Mouse (Mus musculus): ENCODE data around the gene Eci1.
"Not testable (repeated sequence)": the region's sequence is repeated elsewhere in the genome, so short reads cannot be mapped to it uniquely, and the experiment has no call there.

The Eci1 gene

GRCm38 (mm10) chr17:24440377-24440776 lies 13.9 kb downstream of the Eci1 start:
- DNase-seq (ENCODE audit: low spot score): no peak

GRCm38 (mm10) chr17:24441148-24441547 lies 14.7 kb downstream of the Eci1 start:
- DNase-seq (ENCODE audit: low spot score): no peak

GRCm38 (mm10) chr17:24442107-24442506 lies 15.7 kb downstream of the Eci1 start:
- no peak for DNase-seq (ENCODE audit: low spot score)

- DNase-seq (ENCODE audit: low spot score): no peak
Measured at GRCm38 (mm10) chr17:24442632-24443155, 16.3 kb downstream of the Eci1 start, which contains the start of gene Dnase1l2. Gene Dnase1l2, minus strand, starts transcription at chr17:24443105.

- no peak for DNase-seq (ENCODE audit: low spot score)
Measured at GRCm38 (mm10) chr17:24443409-24443808, 17.0 kb downstream of the Eci1 start.

GRCm38 (mm10) chr17:24446590-24446989 lies 20.1 kb downstream of the Eci1 start:
- no peak for DNase-seq (ENCODE audit: low spot score)

GRCm38 (mm10) chr17:24449507-24449906 lies 23.1 kb downstream of the Eci1 start:
- DNase-seq (ENCODE audit: low spot score): no peak

GRCm38 (mm10) chr17:24451220-24451619 lies 24.8 kb downstream of the Eci1 start:
- DNase-seq (ENCODE audit: low spot score): no peak

GRCm38 (mm10) chr17:24453372-24453771 lies 26.9 kb downstream of the Eci1 start:
- no peak for DNase-seq (ENCODE audit: low spot score)

GRCm38 (mm10) chr17:24454218-24454755 lies 27.8 kb downstream of the Eci1 start:
- DNase-seq (ENCODE audit: low spot score): no peak

GRCm38 (mm10) chr17:24454756-24455522 lies 28.5 kb downstream of the Eci1 start:
- DNase-seq (ENCODE audit: low spot score): peak; percentile 90

- DNase-seq (ENCODE audit: low spot score): not testable (repeated sequence)
Measured at GRCm38 (mm10) chr17:24455523-24456206, 29.2 kb downstream of the Eci1 start.

- DNase-seq (ENCODE audit: low spot score): no peak
Measured at GRCm38 (mm10) chr17:24461580-24461979, 35.1 kb downstream of the Eci1 start.

GRCm38 (mm10) chr17:24462932-24463331 lies 36.5 kb downstream of the Eci1 start:
- DNase-seq (ENCODE audit: low spot score): no peak

- no peak for DNase-seq (ENCODE audit: low spot score)
Measured at GRCm38 (mm10) chr17:24463374-24464133, 37.1 kb downstream of the Eci1 start.

- no peak for DNase-seq (ENCODE audit: low spot score)
Measured at GRCm38 (mm10) chr17:24468636-24469246, 42.3 kb downstream of the Eci1 start.

GRCm38 (mm10) chr17:24469336-24469909 lies 43.0 kb downstream of the Eci1 start:
- DNase-seq (ENCODE audit: low spot score): no peak

GRCm38 (mm10) chr17:24469910-24470602 lies 43.6 kb downstream of the Eci1 start, which contains the start of the genes E4f1 and Pgp:
Gene E4f1, minus strand, starts transcription at chr17:24470313.
Gene Pgp, plus strand, starts transcription at chr17:24470392.
- peak; percentile 97 for DNase-seq (ENCODE audit: low spot score)

GRCm38 (mm10) chr17:24470701-24471527 lies 44.5 kb downstream of the Eci1 start:
- no peak for DNase-seq (ENCODE audit: low spot score)

- DNase-seq (ENCODE audit: low spot score): no peak
Measured at GRCm38 (mm10) chr17:24472512-24472911, 46.1 kb downstream of the Eci1 start.

All from ovary, postnatal 10 days (tissue).